Mouse (Mus musculus): ENCODE measurements around the gene Casp9. TPM values are rescaled to one million over a fixed set of nuclear protein-coding genes. Genes with fewer than 3 reads are reported as not detected.

Casp9 gene
- total RNA-seq, 1 experiment = 6.1 TPM

DNA sequence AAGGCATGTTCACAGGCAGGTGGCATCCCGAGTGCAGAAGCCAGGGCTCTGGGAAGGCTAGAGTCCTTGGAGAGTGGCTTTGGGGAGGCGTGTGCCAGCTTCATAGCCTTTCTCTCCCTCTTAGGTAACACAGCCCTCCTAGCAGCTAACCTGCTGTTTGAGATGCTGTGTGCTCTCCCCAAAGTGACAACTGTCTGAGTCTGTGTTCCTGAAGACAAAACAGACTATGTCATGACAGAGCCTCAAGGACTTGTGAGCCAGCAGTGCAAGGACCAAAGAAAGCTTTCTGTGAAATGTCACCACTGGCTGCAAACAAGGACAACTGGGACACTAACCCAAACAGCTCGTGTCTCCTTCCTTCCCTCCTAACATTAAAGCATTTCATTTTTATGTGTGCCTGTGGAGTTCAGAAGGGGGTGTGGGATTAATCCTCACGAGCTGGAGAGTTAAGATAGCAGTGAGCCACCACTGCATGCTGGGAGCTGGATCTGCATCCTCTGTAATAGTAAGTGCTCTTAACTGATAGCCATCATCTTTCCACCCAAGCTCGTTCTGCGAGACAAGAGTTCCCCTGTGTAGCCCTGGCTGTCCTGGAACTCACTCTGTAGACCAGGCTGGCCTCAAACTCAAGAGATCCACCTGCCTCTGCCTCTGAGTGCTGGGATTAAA, 34.4 kb upstream of the Casp9 start:
- no peak for DNase-seq (ENCODE audit: low read depth, low spot score)
- Histone ChIP-seq H3K4me3 (ENCODE audit: insufficient read depth in 1 of 2, low read depth in 1 of 2, low read length in 2 of 2, poor library complexity in 1 of 2, severe bottlenecking in 1 of 2) (no peak overlapping the region), H3K36me3 (ENCODE audit: control insufficient read depth, insufficient read depth, low read length, poor library complexity, severe bottlenecking) (peaks cover 12% of the 10 kb centered on the region), H3K9ac (ENCODE audit: insufficient read depth, low read depth, low read length, poor library complexity, severe bottlenecking) (no peak overlapping the region), H3K4me1 (ENCODE audit: control insufficient read depth in 2 of 2, insufficient read depth in 2 of 2, low read length in 2 of 2, poor library complexity in 1 of 2) (no peaks in the 10 kb centered on the region), H3K27ac (ENCODE audit: insufficient read depth, low read depth, low read length, poor library complexity, severe bottlenecking) (no peak overlapping the region), H3K9me3 (ENCODE audit: control insufficient read depth, insufficient read depth, low read depth, low read length) (no peaks in the 10 kb centered on the region)
- TF ChIP-seq MAFK (IDR thresholded peaks at IDR 0.05; ENCODE audit: insufficient read depth, low read depth, low read length) = no peak
- TF ChIP-seq HCFC1 (IDR thresholded peaks at IDR 0.05; ENCODE audit: borderline replicate concordance, insufficient read depth, low read length) = no peak
- TF ChIP-seq ZNF384 (IDR thresholded peaks at IDR 0.05; ENCODE audit: low read depth, low read length) = no peak
- in situ Hi-C loops (cut with MboI; ENCODE audit: low sequenced_read_pairs in 2 of 2, unreplicated experiment in 2 of 2) = no loop called here

DNA sequence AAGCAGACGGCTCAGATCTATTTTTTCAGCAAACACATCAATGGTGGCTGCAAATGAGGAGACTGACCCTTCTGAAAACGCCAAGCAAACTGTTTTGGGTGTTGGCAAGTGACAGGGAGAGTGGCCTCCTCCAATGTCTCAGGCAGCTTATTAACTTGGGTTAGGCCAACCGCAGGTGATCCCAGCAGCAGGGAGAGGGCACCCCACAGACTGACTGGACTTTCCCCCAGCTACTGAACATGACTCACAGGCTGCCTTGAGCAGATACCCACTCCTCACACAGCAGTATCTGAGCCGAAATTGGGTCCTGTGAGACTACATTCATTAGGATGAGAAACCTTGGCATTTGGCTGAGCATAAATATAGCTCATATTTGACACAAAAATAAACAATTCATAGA, 32.5 kb upstream of the Casp9 start:
- no peak overlapping the region for H3K9ac ChIP-seq (ENCODE audit: insufficient read depth, low read depth, low read length, poor library complexity, severe bottlenecking)
- H3K9me3 ChIP-seq (ENCODE audit: control insufficient read depth, insufficient read depth, low read depth, low read length) = no peaks in the 10 kb centered on the region
- in situ Hi-C loops (cut with MboI; ENCODE audit: low sequenced_read_pairs in 2 of 2, unreplicated experiment in 2 of 2) = no loop called here

DNA sequence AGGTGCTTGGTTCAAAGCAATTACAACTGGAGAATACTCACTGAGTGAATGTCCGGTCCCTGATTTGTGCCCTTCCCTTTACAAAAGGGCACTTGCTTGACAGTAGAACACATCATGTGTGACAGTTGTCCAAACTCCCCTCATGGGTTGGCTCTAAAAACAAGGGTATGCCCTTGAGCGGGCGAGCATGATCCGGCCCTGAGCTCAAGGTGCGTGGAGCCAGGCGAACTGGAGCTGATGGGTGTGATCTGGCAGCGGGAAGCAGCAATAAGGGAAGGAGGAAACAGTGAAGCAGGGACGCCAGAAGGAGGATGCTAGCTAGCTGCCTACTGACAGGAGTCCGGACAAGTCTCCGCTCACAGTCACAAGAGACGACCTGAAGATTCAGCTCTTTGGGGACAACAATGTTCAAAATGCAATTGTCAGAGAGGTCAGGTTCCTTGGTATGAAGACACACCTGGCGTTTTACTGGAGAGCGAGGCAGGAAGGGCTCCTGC, 31.3 kb upstream of the Casp9 start:
- H3K4me3 ChIP-seq (ENCODE audit: insufficient read depth in 1 of 2, low read depth in 1 of 2, low read length in 2 of 2, poor library complexity in 1 of 2, severe bottlenecking in 1 of 2) = no peak overlapping the region
- H3K36me3 ChIP-seq (ENCODE audit: control insufficient read depth, insufficient read depth, low read length, poor library complexity, severe bottlenecking) = peaks cover 21% of the 10 kb centered on the region
- no peak for DNase-seq (ENCODE audit: low read depth, low spot score)
- no peak overlapping the region for H3K9ac ChIP-seq (ENCODE audit: insufficient read depth, low read depth, low read length, poor library complexity, severe bottlenecking)
- TF ChIP-seq HCFC1 (IDR thresholded peaks at IDR 0.05; ENCODE audit: borderline replicate concordance, insufficient read depth, low read length) (no peak), ZNF384 (IDR thresholded peaks at IDR 0.05; ENCODE audit: low read depth, low read length) (no peak), MAFK (IDR thresholded peaks at IDR 0.05; ENCODE audit: insufficient read depth, low read depth, low read length) (no peak), CHD2 (IDR thresholded peaks at IDR 0.05; ENCODE audit: low read depth, low read length) (no peak), ZC3H11A (IDR thresholded peaks at IDR 0.05; ENCODE audit: borderline replicate concordance, low read depth, low read length) (no peak)
- H3K9me3 ChIP-seq (ENCODE audit: control insufficient read depth, insufficient read depth, low read depth, low read length) = no peaks in the 10 kb centered on the region
- H3K4me1 ChIP-seq (ENCODE audit: control insufficient read depth in 2 of 2, insufficient read depth in 2 of 2, low read length in 2 of 2, poor library complexity in 1 of 2) = peaks cover 0 to 3% of the 10 kb centered on the region in 2 experiments; a peak in 1 of 4 replicates
- no peak overlapping the region for H3K27ac ChIP-seq (ENCODE audit: insufficient read depth, low read depth, low read length, poor library complexity, severe bottlenecking)
- in situ Hi-C loops (cut with MboI; ENCODE audit: low sequenced_read_pairs in 2 of 2, unreplicated experiment in 2 of 2) = no loop called here

More for the DNA sequence above, 32.5 kb upstream of the Casp9 start:
- TF ChIP-seq HCFC1 (IDR thresholded peaks at IDR 0.05; ENCODE audit: borderline replicate concordance, insufficient read depth, low read length) (no peak), ZC3H11A (IDR thresholded peaks at IDR 0.05; ENCODE audit: borderline replicate concordance, low read depth, low read length) (no peak), MAFK (IDR thresholded peaks at IDR 0.05; ENCODE audit: insufficient read depth, low read depth, low read length) (no peak), ZNF384 (IDR thresholded peaks at IDR 0.05; ENCODE audit: low read depth, low read length) (no peak), CHD2 (IDR thresholded peaks at IDR 0.05; ENCODE audit: low read depth, low read length) (no peak)
- DNase-seq (ENCODE audit: low read depth, low spot score) = no peak
- peaks cover 18% of the 10 kb centered on the region for H3K36me3 ChIP-seq (ENCODE audit: control insufficient read depth, insufficient read depth, low read length, poor library complexity, severe bottlenecking)
- H3K4me1 ChIP-seq (ENCODE audit: control insufficient read depth in 2 of 2, insufficient read depth in 2 of 2, low read length in 2 of 2, poor library complexity in 1 of 2) = no peaks in the 10 kb centered on the region
- H3K4me3 ChIP-seq (ENCODE audit: insufficient read depth in 1 of 2, low read depth in 1 of 2, low read length in 2 of 2, poor library complexity in 1 of 2, severe bottlenecking in 1 of 2) = no peak overlapping the region
- no peak overlapping the region for H3K27ac ChIP-seq (ENCODE audit: insufficient read depth, low read depth, low read length, poor library complexity, severe bottlenecking)

DNA sequence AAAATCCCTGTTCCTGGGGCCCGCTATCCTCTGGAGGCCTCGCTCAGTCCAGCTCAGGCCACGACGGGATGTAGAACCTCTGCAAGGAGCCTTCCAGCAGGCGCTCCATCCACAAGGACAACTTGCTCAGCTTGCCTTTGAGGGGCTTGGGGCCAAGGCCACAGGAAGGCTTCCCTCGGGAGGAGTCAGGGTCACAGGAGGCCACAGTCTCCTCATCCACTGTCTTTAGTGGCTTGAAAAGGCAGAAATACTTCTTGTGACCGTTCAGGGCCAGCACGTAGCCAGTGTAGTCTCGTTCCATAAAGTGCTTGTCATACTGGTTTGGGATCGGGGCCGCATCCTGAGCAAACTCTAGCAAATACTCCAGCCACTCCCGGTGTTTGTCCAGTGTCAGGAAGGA, 29.9 kb upstream of the Casp9 start:
- H3K36me3 ChIP-seq (ENCODE audit: control insufficient read depth, insufficient read depth, low read length, poor library complexity, severe bottlenecking) = peaks cover 21% of the 10 kb centered on the region
- H3K27ac ChIP-seq (ENCODE audit: insufficient read depth, low read depth, low read length, poor library complexity, severe bottlenecking) = no peak overlapping the region
- H3K4me3 ChIP-seq (ENCODE audit: insufficient read depth in 1 of 2, low read depth in 1 of 2, low read length in 2 of 2, poor library complexity in 1 of 2, severe bottlenecking in 1 of 2) = no peak overlapping the region
- H3K9ac ChIP-seq (ENCODE audit: insufficient read depth, low read depth, low read length, poor library complexity, severe bottlenecking) = no peak overlapping the region
- DNase-seq (ENCODE audit: low read depth, low spot score) = no peak
- H3K4me1 ChIP-seq (ENCODE audit: control insufficient read depth in 2 of 2, insufficient read depth in 2 of 2, low read length in 2 of 2, poor library complexity in 1 of 2) = peaks cover 0 to 5% of the 10 kb centered on the region in 2 experiments; a peak in 2 of 4 replicates
- in situ Hi-C loops (cut with MboI; ENCODE audit: low sequenced_read_pairs in 2 of 2, unreplicated experiment in 2 of 2) = no loop called here
- TF ChIP-seq MAFK (IDR thresholded peaks at IDR 0.05; ENCODE audit: insufficient read depth, low read depth, low read length) (no peak), CHD2 (IDR thresholded peaks at IDR 0.05; ENCODE audit: low read depth, low read length) (no peak), ZC3H11A (IDR thresholded peaks at IDR 0.05; ENCODE audit: borderline replicate concordance, low read depth, low read length) (no peak), HCFC1 (IDR thresholded peaks at IDR 0.05; ENCODE audit: borderline replicate concordance, insufficient read depth, low read length) (no peak), ZNF384 (IDR thresholded peaks at IDR 0.05; ENCODE audit: low read depth, low read length) (no peak)
- no peaks in the 10 kb centered on the region for H3K9me3 ChIP-seq (ENCODE audit: control insufficient read depth, insufficient read depth, low read depth, low read length)
